Mouse (Mus musculus) lung, adult 2 months (tissue): ENCODE data around the gene Hunk.

Experiments used
- CTCF ChIP-seq: fragments of 200-500 bp; IDR thresholded peaks from 2 replicates; pipeline ENCODE4 v1.5.1; 2011; ENCODE audit warnings: mild to moderate bottlenecking, low read length, control low read depth; ENCODE audit not compliant: insufficient read depth
- POLR2A ChIP-seq: fragments of 200-500 bp; IDR thresholded peaks from 2 replicates; pipeline ENCODE4 v1.6.1; 2011; ENCODE audit warnings: low read depth, mild to moderate bottlenecking, control low read depth, low read length, borderline replicate concordance; ENCODE audit errors: extremely low read depth

DNA sequence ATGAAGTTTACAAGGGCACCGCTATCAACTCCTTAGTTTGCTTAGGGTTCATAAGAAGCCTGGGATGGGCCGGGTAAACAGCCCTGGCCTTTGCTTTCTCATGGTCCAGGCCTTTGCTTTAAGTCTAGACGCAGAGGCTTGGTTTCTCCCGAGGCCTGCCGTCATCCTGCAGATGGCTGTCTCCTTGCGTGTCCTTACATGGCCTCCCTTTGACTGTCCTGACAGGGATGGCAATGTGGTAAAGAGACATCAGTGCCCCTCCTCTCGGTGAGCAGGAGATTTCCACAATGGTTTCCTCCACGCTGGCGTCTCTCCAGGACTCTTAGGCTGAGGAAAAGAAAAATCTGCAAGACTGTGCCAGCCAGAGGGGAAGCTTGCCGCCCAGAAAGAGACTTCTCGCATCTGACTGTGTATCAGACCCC is 36.3 kb downstream of the Hunk start:
- TF ChIP-seq CTCF, result no peak
- TF ChIP-seq POLR2A, result no peak
